Mouse (Mus musculus) hindbrain, postnatal 0 days (tissue): ENCODE measurements at regions not wholly inside any gene's neighbourhood (a gene's known extent, or its start where the extent isn't known, plus 50 kb on each side); places are given as distances from the start of the nearest gene placed in this dataset.

Experiments used
- ATAC-seq: fragments of 200-750 bp; cut with Nextera tagmentation; 2 replicates; pipeline ENCODE4 v1.8.0; 2017; ENCODE audit warnings: mild to moderate bottlenecking, moderate TSS enrichment, moderate library complexity
- DNase-seq: peaks from one replicate; pipeline ENCODE4 v3.0.0-alpha.2; 2015; ENCODE audit warnings: low spot score
- H3K27ac ChIP-seq: fragments of 300-500 bp; sonication (generic); 2 replicates; pipeline ENCODE4 v1.5.1; 2014; ENCODE audit warnings: mild to moderate bottlenecking
- H3K27me3 ChIP-seq: fragments of 300-500 bp; sonication (generic); 2 replicates; pipeline ENCODE4 v1.6.1; 2014; ENCODE audit warnings: low read length, mixed read lengths; ENCODE audit not compliant: insufficient read depth
- H3K36me3 ChIP-seq: fragments of 300-500 bp; sonication (generic); 2 replicates; pipeline ENCODE4 v1.6.1; 2014; ENCODE audit warnings: low read length, mixed read lengths; ENCODE audit not compliant: insufficient read depth
- H3K4me1 ChIP-seq: fragments of 300-500 bp; sonication (generic); 2 replicates; pipeline ENCODE4 v1.6.1; 2014; ENCODE audit warnings: antibody characterized with exemption, low read length, mixed read lengths; ENCODE audit not compliant: insufficient read depth
- H3K4me2 ChIP-seq: fragments of 300-500 bp; sonication (generic); 2 replicates; pipeline ENCODE4 v1.6.1; 2014; ENCODE audit warnings: low read depth, mild to moderate bottlenecking, low read length, moderate library complexity, mixed read lengths
- H3K4me3 ChIP-seq: fragments of 300-500 bp; sonication (generic); 2 replicates; pipeline ENCODE4 v1.5.1; 2014; ENCODE audit warnings: low read length
- H3K9ac ChIP-seq: fragments of 300-500 bp; sonication (generic); replicated peaks from 2 replicates; pipeline ENCODE4 v1.6.1; 2014; ENCODE audit warnings: mild to moderate bottlenecking, low read length, moderate library complexity, mixed read lengths
- H3K9me3 ChIP-seq: fragments of 300-500 bp; sonication (generic); 2 replicates; pipeline ENCODE4 v1.6.1; 2016; ENCODE audit warnings: low read length, mixed read lengths
- CTCF ChIP-seq: IDR thresholded peaks from 2 replicates; pipeline ENCODE4 v1.5.1; 2016; ENCODE audit warnings: antibody characterized with exemption, control low read depth, low read depth
- WGBS: fragments of 180-500 bp; shearing (Covaris S2); extraction: QIAGEN DNeasy Blood & Tissue Kit; methylation state at CpG from one replicate; pipeline ENCODE4 v1.1.7; 2014; 5-methylcytosine and 5-hydroxymethylcytosine counted together

DNA sequence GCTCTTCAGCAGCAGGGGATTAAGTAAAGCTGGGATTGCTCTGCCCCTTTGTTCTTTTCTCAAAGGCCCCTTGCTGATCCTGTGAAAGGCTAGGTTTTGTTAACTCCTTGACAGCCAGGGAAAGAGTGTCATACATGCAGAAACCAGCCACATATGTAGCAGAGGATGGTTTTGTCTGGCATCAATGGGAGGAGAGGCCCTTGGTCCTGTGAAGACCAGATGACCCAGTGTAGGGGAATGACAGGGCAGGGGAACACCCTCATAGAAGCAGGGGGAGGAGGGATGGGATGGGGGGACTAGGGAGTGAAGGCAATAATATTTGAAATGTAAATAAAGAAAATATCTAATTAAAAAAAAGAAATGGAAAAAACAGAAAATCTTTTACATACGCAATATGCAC lies 165.6 kb upstream of the Tmprss15 start:
- no peak for TF ChIP-seq CTCF
- H3K4me1 ChIP-seq, result no peaks in the 10 kb centered on the region
- no peaks in the 10 kb centered on the region for H3K36me3 ChIP-seq
- H3K4me2 ChIP-seq, result no peak overlapping the region
- no peak for ATAC-seq
- H3K9ac ChIP-seq, result no peak overlapping the region
- DNase-seq, result no peak
- no peaks in the 10 kb centered on the region for H3K9me3 ChIP-seq
- no peak overlapping the region for H3K27ac ChIP-seq
- no peak overlapping the region for H3K4me3 ChIP-seq
- H3K27me3 ChIP-seq, result no peaks in the 10 kb centered on the region
- WGBS, result 100% methylated on average over 1 of the region's 1 CpGs

DNA sequence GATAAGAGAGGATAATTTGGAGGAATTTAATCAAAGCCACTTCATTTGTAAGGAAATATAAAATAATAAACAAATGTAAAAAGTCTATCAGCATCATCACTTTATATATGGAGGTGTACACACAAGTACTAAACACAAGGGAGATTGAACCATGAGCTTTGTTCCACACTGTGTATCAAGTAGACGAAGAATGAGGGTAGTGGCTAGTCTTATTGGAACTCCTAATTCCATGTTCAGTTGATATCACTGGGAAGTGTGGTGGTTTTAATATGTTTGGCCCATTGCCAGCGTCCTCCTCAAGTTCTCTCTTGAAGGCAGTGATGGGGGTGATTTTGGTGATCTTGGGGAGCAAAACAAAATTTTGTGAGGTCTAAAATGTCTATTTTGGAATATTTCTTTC lies 165.2 kb upstream of the Tmprss15 start:
- 41% methylated on average over 2 of the region's 2 CpGs for WGBS

GRCm38 (mm10) chr16:79240857-79241491 lies 150.1 kb upstream of the Tmprss15 start:
- Histone ChIP-seq H3K4me3 (no peak overlapping the region), H3K4me1 (no peaks in the 10 kb centered on the region), H3K27me3 (no peaks in the 10 kb centered on the region), H3K9me3 (no peaks in the 10 kb centered on the region), H3K27ac (no peak overlapping the region), H3K9ac (no peak overlapping the region), H3K4me2 (no peak overlapping the region), H3K36me3 (no peaks in the 10 kb centered on the region)
- WGBS, result 42% methylated on average over 3 of the region's 3 CpGs
- DNase-seq (no peak), ATAC-seq (no peak)
- no peak for TF ChIP-seq CTCF

More for the DNA sequence above, 165.2 kb upstream of the Tmprss15 start:
- H3K36me3 ChIP-seq, result no peaks in the 10 kb centered on the region
- TF ChIP-seq CTCF, result no peak
- no peaks in the 10 kb centered on the region for H3K9me3 ChIP-seq
- no peak for ATAC-seq
- no peak overlapping the region for H3K27ac ChIP-seq
- DNase-seq, result no peak
- H3K4me1 ChIP-seq, result no peaks in the 10 kb centered on the region
- no peaks in the 10 kb centered on the region for H3K27me3 ChIP-seq
- H3K4me2 ChIP-seq, result no peak overlapping the region
- H3K4me3 ChIP-seq, result no peak overlapping the region
- no peak overlapping the region for H3K9ac ChIP-seq

GRCm38 (mm10) chr16:79240191-79240590 lies 149.3 kb upstream of the Tmprss15 start:
- TF ChIP-seq CTCF, result no peak
- no peak for DNase-seq
- no peak overlapping the region for H3K4me3 ChIP-seq

DNA sequence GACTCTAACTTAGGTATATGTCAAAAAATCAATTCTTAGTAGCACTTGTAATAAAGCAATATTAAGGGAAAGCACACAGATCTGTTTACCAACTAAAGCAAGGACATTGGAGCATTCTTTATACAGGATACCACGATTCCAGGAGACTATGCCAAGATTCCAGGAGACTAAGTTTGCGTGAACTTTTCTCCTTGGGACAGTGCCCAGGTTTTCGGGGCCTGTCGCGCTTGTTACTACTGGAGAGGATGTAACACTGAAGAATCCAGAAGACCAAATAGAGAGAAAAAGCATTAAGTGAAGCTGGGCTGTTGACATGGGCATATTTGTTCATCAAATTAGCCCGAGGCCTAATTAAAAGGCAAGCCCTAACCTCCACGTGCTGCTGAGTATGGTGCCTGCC lies 100.3 kb upstream of the Tmprss15 start:
- Histone ChIP-seq H3K4me2 (no peak overlapping the region), H3K9ac (no peak overlapping the region), H3K27ac (no peak overlapping the region), H3K36me3 (no peaks in the 10 kb centered on the region), H3K4me3 (no peak overlapping the region), H3K4me1 (no peaks in the 10 kb centered on the region), H3K27me3 (no peaks in the 10 kb centered on the region), H3K9me3 (no peaks in the 10 kb centered on the region)
- ATAC-seq (no peak), DNase-seq (no peak)
- WGBS, result 55% methylated on average over 7 of the region's 7 CpGs
- no peak for TF ChIP-seq CTCF

More at GRCm38 (mm10) chr16:79240191-79240590, 149.3 kb upstream of the Tmprss15 start:
- H3K27me3 ChIP-seq, result no peaks in the 10 kb centered on the region
- no peak overlapping the region for H3K9ac ChIP-seq
- no peak overlapping the region for H3K27ac ChIP-seq
- 84% methylated on average over 2 of the region's 2 CpGs for WGBS
- no peaks in the 10 kb centered on the region for H3K4me1 ChIP-seq
- no peaks in the 10 kb centered on the region for H3K9me3 ChIP-seq
- no peaks in the 10 kb centered on the region for H3K36me3 ChIP-seq
- no peak overlapping the region for H3K4me2 ChIP-seq
- no peak for ATAC-seq

GRCm38 (mm10) chr16:79186471-79186870 lies 95.6 kb upstream of the Tmprss15 start:
- 49% methylated on average over 1 of the region's 1 CpGs for WGBS
- H3K9me3 ChIP-seq, result no peaks in the 10 kb centered on the region
- no peaks in the 10 kb centered on the region for H3K27me3 ChIP-seq
- TF ChIP-seq CTCF, result no peak
- H3K4me2 ChIP-seq, result no peak overlapping the region
- no peaks in the 10 kb centered on the region for H3K4me1 ChIP-seq
- DNase-seq (no peak), ATAC-seq (no peak)
- H3K36me3 ChIP-seq, result no peaks in the 10 kb centered on the region
- H3K27ac ChIP-seq, result no peak overlapping the region
- no peak overlapping the region for H3K9ac ChIP-seq
- H3K4me3 ChIP-seq, result no peak overlapping the region

GRCm38 (mm10) chr16:79182474-79182873 lies 91.6 kb upstream of the Tmprss15 start:
- WGBS, result 71% methylated on average over 2 of the region's 2 CpGs
- Histone ChIP-seq H3K4me3 (no peak overlapping the region), H3K4me2 (no peak overlapping the region)

More at GRCm38 (mm10) chr16:79182474-79182873, 91.6 kb upstream of the Tmprss15 start:
- Histone ChIP-seq H3K9ac (no peak overlapping the region), H3K36me3 (no peaks in the 10 kb centered on the region), H3K27me3 (no peaks in the 10 kb centered on the region), H3K27ac (no peak overlapping the region), H3K9me3 (no peaks in the 10 kb centered on the region), H3K4me1 (no peaks in the 10 kb centered on the region)
- no peak for ATAC-seq
- peak; percentile 70 for DNase-seq
- peak; percentile 66 for TF ChIP-seq CTCF
